Mouse (Mus musculus): ENCODE measurements at regions not wholly inside any gene's neighbourhood (a gene's known extent, or its start where the extent isn't known, plus 50 kb on each side); places are given as distances from the start of the nearest gene placed in this dataset.

DNA sequence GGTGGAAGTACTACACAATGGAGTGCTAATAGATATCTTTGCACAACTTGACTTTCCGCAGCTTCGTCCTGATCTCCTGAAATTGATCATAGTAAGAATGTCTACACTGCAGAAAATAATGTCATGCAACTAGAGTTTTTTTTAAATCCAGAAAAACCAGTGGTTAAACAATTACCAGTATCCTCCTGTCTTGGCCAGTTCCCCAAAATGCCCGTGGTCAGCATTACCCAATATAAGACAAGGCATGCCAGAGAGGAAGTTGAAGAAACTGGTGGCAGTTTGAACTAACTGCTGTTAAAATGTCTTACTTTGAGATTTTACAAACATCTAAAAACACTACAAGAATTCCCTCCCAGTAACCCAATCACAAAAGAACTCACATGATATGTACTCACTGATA lies 109.7 kb upstream of the Cited2 start:
- intact Hi-C loops (cut with DNase I): no loop called here
- no peak for DNase-seq

- intact Hi-C loops (cut with DNase I): no loop called here
- no peak for DNase-seq
These were observed 105.0 kb upstream of the Cited2 start for GRCm38 (mm10) chr10:17618024-17618423.

- no peak for DNase-seq
- intact Hi-C loops (cut with DNase I): no loop called here
These were observed 103.4 kb upstream of the Cited2 start for GRCm38 (mm10) chr10:17619617-17620016.

GRCm38 (mm10) chr10:17621703-17622385 lies 101.2 kb upstream of the Cited2 start:
- intact Hi-C loops (cut with DNase I): no loop called here
- DNase-seq: no peak

- intact Hi-C loops (cut with DNase I): no loop called here
These were observed 100.2 kb upstream of the Cited2 start for GRCm38 (mm10) chr10:17622802-17623201.

GRCm38 (mm10) chr10:17629709-17630108 lies 93.3 kb upstream of the Cited2 start:
- intact Hi-C loops (cut with DNase I): no loop called here
- DNase-seq: no peak

More at GRCm38 (mm10) chr10:17622802-17623201, 100.2 kb upstream of the Cited2 start:
- no peak for DNase-seq

GRCm38 (mm10) chr10:17630861-17631581 lies 92.0 kb upstream of the Cited2 start:
- DNase-seq: no peak
- intact Hi-C loops (cut with DNase I): no loop called here

DNA sequence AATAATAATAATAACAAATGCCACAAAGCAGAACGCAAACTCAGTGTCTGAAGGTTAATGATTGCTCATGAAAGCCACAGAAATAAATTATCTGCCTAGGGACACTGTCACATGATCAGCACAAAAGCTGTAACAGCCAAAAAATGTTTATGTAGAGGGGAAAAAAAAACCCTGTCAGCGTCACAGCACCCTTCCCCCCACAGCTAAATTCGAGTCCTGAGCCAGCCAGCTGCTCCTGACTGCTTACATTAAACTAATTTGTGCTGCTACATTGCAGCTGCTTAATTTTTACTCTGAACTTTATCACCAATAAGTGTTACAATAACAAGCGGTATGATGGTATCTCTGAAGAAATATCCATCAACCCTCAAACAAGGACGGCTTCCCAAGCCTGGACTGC lies 91.2 kb upstream of the Cited2 start:
- intact Hi-C loops (cut with DNase I): no loop called here
- DNase-seq: peak; percentile 13

DNA sequence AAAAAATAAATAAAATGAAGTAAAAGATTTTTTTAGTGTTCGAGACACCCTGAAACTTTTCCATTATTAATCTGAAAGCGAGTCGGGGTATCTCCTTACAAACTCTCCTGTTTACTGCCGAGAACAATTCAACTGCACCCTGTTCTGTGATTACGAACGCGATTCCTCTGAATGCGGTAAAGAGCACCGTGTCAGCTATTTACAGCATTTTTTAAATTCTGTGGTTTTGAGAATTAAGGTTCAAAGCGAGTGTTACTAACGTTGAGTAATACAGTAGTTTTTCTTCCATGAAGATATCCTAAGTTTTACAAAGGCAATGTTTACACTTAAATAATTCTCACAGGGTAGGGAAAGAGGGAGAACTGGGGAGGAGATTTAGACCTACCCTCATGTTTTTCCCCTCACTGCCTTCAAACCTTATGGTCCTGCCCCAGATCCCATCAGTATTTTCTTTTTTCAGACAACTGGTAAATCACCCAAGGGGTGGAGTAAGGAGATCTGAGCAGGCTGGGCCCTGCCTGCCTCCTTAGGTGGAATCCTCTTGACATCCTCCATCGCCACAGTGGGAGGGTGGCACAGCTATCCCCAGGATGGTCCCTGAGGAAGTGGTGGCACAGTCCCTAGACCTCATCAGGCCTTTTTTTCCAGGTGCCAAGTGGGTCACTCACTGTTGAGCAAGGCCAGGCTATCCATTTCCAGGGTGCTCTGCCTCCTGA lies 89.9 kb upstream of the Cited2 start:
- intact Hi-C loops (cut with DNase I): no loop called here
- DNase-seq: no peak

GRCm38 (mm10) chr10:17645363-17645762 lies 77.7 kb upstream of the Cited2 start:
- DNase-seq: no peak
- intact Hi-C loops (cut with DNase I): no loop called here

- intact Hi-C loops (cut with DNase I): no loop called here
- no peak for DNase-seq
These were observed 76.6 kb upstream of the Cited2 start for GRCm38 (mm10) chr10:17646391-17646790.

GRCm38 (mm10) chr10:17648077-17648476 lies 74.9 kb upstream of the Cited2 start:
- intact Hi-C loops (cut with DNase I): no loop called here
- DNase-seq: no peak

DNA sequence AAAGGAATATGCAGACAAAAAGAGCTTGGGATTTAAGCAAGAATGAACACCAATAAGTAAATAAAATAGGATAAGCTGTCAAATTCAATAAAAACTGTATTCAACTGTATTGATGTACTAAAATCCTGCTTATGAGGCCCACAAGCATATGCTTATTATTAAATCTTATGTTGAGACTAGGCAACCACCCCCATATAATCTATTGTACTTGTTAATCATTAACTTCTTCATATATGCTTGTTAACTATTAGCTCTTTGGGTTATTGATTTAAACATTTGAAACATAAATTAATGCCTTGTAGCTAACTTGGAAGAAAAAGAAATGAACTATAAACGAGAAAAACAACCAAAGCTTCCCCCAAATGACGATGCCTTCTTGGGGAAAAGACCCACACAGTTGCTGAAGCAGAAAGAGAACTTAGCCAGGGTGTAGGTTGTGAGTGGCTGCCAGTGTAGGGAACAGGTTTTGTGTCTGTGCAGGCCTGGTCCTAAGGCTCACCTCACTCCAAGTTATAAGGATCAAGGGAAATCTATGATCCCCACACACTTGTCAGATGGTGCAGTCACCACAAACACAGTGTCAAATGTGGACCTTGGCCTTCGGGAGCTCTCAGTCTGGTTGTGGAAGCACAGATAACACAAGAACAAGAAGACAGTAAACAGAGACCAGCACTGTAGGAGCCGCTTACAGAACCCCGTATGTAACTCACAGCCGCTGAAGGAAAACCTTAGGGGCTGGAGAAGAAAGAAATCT lies 71.8 kb upstream of the Cited2 start:
- intact Hi-C loops (cut with DNase I): no loop called here
- DNase-seq: no peak

- intact Hi-C loops (cut with DNase I): no loop called here
- DNase-seq: no peak
These were observed 69.7 kb upstream of the Cited2 start for GRCm38 (mm10) chr10:17653325-17653724.

DNA sequence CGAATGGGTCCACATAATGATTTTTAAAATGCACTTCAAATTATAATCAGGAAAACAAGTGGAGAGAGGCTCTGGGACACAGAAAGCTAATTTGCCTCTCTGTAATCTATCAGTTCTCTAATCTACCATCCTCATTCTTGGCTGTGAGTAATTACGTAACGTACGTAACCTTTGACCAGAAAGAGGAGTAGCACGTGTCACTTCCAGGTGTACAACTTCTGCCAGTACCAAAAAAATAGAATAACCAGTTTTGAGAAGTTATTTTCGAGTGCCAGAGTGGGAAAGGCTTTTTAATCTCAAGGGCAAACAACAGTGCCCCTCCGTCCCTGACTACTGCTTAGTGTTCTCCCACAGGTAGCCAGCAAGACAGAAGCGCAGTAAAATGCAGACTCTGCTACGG lies 69.2 kb upstream of the Cited2 start:
- intact Hi-C loops (cut with DNase I): no loop called here
- no peak for DNase-seq

DNA sequence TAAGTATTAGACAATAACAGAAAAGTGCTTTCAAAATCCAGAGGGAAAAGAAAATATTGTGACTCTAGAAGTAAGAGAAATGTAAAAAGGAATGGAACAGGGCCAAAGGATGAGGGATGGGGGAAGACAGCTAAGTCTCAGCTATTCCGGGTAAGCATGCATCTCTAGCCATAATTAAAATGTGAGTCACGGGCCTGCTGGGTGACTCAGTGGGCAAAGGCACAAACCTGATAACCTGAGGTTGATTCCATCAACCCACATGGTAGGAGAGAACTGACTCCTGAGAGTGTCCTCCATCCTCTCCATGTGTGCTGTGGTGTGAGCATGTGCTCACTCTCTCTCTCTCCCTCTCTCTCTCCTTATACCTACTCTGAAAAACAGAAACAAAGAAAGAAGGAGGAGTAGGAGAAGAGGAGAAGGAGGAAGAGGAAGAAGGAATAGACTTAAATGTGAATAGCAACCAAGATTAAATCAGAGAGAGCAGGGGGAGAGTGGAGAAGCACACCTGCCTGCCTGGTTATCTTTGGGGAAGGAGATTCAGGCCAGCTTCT lies 68.6 kb upstream of the Cited2 start:
- intact Hi-C loops (cut with DNase I): no loop called here
- DNase-seq: no peak

DNA sequence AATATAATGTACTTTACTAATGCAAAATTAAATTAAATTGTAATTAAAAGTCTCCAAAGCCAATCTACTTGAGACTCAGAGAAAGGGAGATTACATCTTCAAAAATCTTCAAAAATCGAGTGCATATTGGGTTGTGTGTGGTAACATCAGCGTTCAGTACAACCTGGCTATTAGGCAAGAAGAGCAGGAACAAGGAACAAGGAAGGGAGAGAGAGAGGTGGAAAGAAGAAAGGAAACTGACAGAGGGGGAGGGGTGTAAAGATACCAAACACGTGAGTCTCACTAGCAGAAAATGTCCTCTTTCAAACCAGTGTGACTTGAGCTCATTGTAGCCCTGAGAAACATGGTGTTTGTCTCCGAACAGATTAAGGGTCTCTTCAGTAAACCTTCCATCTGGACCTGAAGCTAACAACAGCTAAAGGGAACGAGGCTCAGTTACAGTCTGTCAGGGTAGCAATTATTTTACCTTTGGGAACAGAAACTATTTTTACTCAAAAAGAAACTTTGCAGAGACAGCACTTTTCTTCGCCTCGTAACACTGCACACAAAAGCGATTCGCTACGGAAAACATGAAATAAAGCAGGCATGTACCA lies 67.5 kb upstream of the Cited2 start:
- no peak for DNase-seq
- intact Hi-C loops (cut with DNase I): no loop called here

GRCm38 (mm10) chr10:17656305-17656704 lies 66.7 kb upstream of the Cited2 start:
- intact Hi-C loops (cut with DNase I): no loop called here
- no peak for DNase-seq

DNA sequence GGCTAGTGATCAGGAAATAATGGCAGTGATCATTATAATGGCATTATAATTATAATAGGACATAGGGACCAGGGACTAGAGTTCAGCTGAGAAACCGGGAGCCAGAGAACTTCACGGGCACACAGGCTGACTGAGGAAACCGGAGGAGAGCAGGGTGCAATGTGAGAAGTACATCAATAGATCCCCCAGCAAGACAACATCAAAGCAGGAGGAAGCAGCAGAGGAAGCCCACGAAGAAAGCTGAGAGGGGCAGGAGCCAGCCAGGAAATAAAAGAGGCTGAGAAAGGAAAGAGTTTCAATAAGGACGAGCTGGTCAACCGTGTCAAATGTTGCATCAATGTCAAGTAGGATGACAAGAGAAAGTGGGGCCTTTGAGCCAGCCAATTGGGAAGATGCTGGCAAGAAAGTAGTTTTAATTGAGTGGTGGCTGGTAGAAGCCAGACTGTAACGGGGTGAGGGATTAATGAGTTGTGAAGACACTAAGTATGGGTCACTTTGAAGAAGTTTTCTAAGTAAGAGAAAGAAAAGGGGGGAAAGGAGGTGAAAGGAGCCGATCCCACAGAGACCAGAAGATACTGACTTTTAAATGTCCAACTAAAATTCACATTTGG lies 66.0 kb upstream of the Cited2 start:
- DNase-seq: no peak
- intact Hi-C loops (cut with DNase I): no loop called here

GRCm38 (mm10) chr10:17659575-17659974 lies 63.4 kb upstream of the Cited2 start:
- intact Hi-C loops (cut with DNase I): no loop called here
- DNase-seq: no peak
